Mouse (Mus musculus) thymus, postnatal 4 days (tissue): Measurements from ENCODE around the gene Ubxn11.

Source experiments
- DNase-seq: peaks from one replicate; pipeline ENCODE4 v3.0.0; 2021

The Ubxn11 gene

DNA sequence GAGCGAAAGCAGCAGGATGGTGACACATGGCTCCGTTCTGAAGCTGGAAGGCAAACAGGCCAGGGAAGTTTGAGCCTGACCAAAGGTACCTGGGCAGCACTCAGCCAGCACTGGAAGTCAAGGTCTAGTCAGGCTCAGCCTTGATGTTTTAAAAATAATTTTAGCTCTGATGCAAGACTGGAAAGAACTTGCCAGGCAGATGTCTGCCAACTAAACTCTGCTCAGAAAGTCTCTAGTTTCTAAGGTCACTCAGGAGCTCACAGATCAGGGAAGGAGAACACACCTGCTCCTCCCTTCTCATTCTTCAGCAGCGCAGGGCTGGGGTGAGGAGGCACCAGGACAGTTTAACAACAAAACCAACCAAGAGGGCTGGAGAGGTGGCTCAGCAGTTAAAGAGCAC, 52.0 kb downstream of the Ubxn11 start:
- DNase-seq, result no peak

DNA sequence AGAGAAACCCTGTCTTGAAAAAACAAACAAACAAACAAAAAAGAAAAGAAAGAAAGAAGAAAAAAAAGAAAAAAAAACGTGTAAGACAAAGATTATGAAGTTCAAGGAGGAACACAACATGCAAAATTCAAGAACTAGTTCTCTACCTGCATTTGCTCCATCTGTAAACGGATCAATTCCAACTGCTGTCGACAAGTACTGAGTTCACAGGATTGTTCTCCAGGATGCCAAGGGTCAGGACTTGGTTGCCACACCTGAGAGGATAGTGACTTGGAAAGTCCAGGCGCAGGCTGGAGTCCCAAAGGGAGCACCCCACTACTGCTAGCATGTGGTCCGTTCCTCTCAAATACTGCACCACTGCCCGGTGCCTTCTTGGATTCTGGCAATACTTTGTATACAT, 53.2 kb downstream of the Ubxn11 start:
- no peak for DNase-seq

DNA sequence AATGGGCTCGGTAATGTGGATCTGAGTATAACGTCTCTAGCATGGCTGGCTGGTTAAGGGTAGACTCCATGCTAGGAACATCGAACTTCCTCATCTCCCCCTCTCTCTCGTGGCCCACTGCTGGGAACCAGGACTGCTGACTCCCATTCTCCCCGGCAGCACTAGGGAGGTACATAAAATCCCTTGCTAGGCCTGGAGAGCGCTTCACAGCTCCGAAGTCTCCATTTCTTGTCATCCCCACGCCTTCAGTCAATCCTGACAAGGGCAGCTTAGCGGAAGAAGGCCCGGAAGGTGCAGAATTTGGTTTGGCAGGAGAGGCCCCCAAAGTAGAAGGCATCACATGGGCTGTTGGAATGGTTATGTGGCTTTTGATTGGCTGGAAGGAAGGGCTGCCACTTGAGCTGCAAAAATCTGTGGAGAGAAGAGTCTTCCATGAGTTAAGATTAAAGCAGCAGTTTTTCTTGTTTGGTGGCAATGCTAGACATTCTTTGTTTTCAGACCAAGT, 53.6 kb downstream of the Ubxn11 start:
- no peak for DNase-seq

DNA sequence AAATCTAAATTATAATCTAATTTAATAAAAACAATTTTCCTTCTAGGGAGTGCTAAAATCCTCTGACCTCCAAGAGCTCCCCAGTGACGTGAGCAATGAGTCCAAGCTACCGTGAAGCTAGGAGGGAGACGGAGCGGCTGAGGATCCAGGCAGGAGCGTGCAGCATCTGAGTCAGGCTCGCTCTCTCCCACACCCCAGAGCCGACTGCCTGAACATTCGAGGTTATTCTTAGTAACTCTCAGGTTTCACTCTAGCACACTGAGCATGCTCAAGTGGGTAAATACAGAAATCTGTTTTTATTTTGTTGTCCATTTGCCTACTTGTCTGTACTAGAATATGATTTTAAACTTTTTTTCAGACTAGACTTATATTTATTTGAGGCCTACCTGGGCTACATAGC, 54.4 kb downstream of the Ubxn11 start:
- no peak for DNase-seq

DNA sequence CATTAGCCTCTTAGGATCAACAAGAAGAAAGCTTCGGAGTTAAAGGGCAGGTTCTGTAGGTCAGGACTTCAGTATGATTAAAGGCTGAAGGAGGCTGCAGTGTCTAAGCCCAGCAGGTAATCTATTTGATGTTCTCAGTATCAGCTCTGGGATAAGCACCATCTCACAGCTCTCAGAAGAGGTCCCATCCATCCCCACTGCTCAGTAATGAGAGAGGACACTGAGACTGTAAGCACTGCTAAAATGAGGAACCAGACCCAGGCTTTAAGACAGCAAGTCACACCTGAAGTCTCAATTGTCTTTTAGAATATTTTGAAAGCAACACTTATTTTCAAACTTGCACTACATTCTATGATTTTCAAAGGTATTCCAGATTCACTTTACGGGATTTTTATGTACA, 55.2 kb downstream of the Ubxn11 start:
- DNase-seq, result no peak

DNA sequence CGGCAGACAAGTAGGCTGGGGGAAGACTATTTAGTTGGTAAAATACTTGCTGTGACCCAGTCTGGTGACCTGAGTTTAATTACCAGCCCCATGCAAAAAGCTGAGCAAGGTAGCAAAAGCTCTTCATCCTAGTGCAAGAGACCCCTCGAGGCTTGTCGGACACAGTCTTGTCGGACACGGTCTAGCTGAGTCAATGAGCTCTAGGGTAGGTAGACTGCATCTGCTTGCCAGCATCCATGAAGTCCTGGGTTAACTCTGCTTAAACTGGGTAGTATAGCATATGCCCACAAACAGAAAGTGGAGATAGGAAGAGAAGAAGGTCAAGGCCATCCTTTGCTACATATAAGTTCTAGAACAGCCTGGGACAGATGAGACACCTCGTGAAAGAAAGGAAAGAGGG, 56.4 kb downstream of the Ubxn11 start:
- no peak for DNase-seq

DNA sequence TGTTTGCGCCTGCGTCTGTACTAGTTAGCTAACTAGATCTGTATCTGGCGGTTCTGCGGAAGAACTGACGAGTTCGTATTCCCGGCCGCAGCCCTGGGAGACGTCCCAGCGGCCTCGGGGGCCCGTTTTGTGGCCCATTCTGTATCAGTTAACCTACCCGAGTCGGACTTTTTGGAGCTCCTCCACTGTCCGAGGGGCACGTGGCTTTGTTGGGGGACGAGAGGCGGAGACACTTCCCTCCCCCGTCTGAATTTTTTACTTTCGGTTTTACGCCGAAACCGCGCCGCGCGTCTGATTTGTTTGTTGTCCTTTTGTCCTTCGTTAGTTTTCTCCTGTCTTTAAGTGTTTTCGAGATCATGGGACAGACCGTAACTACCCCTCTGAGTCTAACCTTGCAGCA, 57.7 kb downstream of the Ubxn11 start:
- peak; percentile 56 for DNase-seq

DNA sequence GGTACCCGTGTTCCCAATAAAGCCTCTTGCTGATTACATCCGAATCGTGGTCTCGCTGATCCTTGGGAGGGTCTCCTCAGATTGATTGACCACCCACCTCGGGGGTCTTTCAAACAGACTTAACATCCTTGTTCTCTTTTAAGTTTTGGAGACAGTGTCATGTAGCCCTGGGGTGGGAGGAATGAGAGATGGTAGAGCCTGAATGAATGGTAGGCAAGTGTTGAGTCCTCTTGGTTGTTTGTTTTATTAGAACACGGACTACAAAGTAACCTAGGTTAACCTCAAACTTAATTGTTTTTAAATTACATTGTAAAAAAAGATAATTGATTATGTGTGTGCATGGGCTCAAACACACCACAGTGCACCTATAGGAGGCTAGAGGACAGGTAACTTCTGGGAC, 62.2 kb downstream of the Ubxn11 start:
- DNase-seq, result no peak

DNA sequence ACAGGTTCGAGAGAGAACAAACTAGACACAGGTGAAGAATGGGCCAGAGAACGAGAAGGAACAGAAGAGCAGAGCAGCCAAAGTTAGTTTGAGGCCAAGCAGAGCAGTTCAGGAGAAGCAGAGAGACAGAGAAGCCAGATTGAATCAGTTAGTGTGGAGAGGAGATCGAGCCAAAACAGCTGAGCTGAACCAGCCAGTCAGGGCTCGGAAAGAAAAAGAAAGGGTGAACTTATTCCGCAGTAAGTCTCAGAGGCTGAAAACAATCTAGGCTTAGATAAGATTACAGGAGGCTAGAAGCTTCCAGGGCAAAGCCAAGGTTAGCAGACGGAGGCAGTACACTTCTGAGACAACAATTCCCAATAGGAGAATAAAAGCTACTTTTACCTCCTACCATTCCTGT, 62.7 kb downstream of the Ubxn11 start:
- DNase-seq, result no peak

DNA sequence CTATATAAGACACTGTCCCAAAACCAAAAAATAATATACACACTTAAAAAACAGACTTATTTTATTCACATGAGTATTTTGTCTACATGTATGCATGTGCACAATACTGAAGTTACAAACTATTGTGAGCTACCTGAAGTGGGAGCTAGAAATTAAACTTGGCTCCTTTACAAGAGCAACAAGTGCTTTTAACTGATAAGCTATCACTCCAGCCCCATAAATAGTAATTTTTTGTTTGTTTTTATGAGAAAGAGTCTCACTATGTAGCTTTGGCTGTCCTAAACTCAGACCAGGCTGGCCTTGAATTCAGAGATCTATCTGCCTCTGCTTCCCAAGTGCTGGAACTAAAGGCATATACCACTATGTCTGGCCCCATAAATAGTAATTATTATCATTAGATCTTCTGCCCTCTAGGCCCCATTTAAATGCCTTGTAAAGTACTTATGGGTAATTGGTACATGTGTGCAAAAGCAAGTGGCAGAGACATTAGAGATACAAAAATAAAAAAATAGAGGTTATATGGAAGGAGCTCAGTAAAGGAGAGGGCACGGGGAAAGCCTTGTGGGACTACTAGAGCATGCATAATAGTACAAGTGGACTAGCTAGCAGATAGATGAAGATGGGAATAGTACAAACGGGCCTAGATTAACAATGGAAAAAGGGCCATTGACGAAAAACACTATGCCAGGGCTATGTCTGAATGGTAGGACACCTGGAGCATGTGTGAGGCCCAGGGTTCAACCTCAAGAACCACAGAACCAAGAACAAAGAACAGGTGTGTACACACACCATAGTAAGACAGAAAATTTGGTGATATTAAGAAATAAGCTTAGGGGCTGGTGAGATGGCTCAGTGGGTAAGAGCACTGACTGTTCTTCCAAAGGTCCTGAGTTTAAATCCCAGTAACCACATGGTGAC, 63.4 kb downstream of the Ubxn11 start:
- peak; percentile 38 for DNase-seq

DNA sequence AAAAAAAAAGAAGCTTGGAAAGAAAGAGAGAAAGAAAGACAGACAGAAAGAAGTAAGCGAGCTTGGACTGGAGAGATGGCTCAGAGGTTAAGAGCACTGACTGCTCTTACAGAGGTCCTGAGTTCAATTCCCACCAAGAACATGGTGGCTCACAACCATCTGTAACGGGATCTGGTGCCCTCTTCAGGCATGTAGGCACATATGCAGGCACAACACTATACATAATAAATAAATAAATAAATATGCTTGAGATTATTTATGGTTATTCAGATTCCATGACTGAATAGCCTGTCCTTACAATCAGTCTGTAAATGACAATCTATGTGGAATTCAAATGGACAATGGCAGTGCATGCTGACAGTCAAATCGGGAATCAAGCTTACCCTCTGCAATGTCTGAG, 64.5 kb downstream of the Ubxn11 start:
- DNase-seq, result no peak

DNA sequence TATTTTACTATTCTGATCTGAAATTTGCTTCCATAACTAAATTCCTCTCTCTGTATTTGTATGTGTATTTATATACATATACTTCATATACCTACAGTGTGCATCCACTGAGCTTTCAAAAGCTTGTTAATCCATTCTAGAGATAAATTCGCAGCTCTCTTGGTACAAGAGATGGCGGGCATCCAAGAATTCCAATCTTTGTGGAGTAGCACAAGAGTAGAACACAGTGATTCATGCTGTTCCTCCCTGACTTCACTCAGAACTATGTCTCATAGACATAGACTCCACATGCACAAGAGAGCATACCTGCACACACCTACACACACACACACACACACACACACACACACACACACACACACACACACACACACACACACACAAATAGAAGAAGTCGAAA, 70.0 kb downstream of the Ubxn11 start:
- no peak for DNase-seq
